10 mouse cellular contexts compared by ENCODE assay signal in genomic region chr15:43735697-43736096, GRCm38 (mm10).
"Had no signal": no experiment of that assay in that cellular context is flagged by ENCODE, and none has a peak within 500 bp of the region (broad histone marks: within the 10 kb centered on the region; RNA-seq: fewer than 3 reads in every experiment).

No protein-coding gene starts in this region.

- ATAC-seq: midbrain, embryonic 13.5 days had no signal

- H3K4me1 ChIP-seq: limb, embryonic 10.5 days; lung, embryonic 15.5 days; midbrain, embryonic 13.5 days; neural tube, embryonic 15.5 days had no signal

- DNase-seq: kidney, postnatal 25 days; right cerebral cortex, adult 18-20 months; right cerebral cortex, postnatal 25 days; thymus, postnatal 4 days had no signal

- H3K27ac ChIP-seq: left cerebral cortex, adult 2 months; limb, embryonic 10.5 days; lung, embryonic 15.5 days; midbrain, embryonic 13.5 days; neural tube, embryonic 15.5 days had no signal

- H3K9me3 ChIP-seq: limb, embryonic 10.5 days; lung, embryonic 15.5 days; midbrain, embryonic 13.5 days; neural tube, embryonic 15.5 days had no signal

- H3K27me3 ChIP-seq: lung, embryonic 15.5 days; midbrain, embryonic 13.5 days; neural tube, embryonic 15.5 days had no signal

- H3K4me2 ChIP-seq: liver, embryonic 11.5 days; lung, embryonic 15.5 days; midbrain, embryonic 13.5 days; neural tube, embryonic 15.5 days had no signal

- H3K36me3 ChIP-seq: limb, embryonic 10.5 days; lung, embryonic 15.5 days; midbrain, embryonic 13.5 days; neural tube, embryonic 15.5 days had no signal

- H3K9ac ChIP-seq: lung, embryonic 15.5 days; midbrain, embryonic 13.5 days; neural tube, embryonic 15.5 days had no signal

- H3K4me3 ChIP-seq: left cerebral cortex, adult 2 months; limb, embryonic 10.5 days; lung, embryonic 15.5 days; midbrain, embryonic 13.5 days; neural tube, embryonic 15.5 days had no signal
